Mouse (Mus musculus) cerebellum, adult 2 months (tissue): ENCODE results near the gene Pigf. TPM values are rescaled to one million over a fixed set of nuclear protein-coding genes. Genes with fewer than 3 reads are reported as not detected.

Source experiments
- DNase-seq, 2 experiments: peaks; one replicate each; pipeline ENCODE4 v3.0.0; 2021
- H3K27ac ChIP-seq: fragments of 200-500 bp; 2 replicates; pipeline ENCODE4 v1.5.1; 2012; ENCODE audit warnings: low read length, control low read depth, inconsistent platforms; ENCODE audit not compliant: insufficient read depth
- H3K27me3 ChIP-seq: fragments of 200-500 bp; 2 replicates; pipeline ENCODE4 v1.6.1; 2012; ENCODE audit warnings: inconsistent platforms, mild to moderate bottlenecking, low read length, moderate library complexity; ENCODE audit not compliant: control insufficient read depth, insufficient read depth
- H3K4me1 ChIP-seq: fragments of 200-500 bp; 2 replicates; pipeline ENCODE4 v1.6.1; 2011; ENCODE audit warnings: low read length; ENCODE audit not compliant: control insufficient read depth, insufficient read depth
- H3K4me3 ChIP-seq: fragments of 200-500 bp; replicated peaks from 2 replicates; pipeline ENCODE3; 2011; ENCODE audit warnings: mild to moderate bottlenecking, low read depth, low read length, control low read depth; ENCODE audit not compliant: insufficient read depth
- CTCF ChIP-seq: fragments of 200-500 bp; IDR thresholded peaks from 2 replicates; pipeline ENCODE4 v1.5.1; 2011; ENCODE audit warnings: low read depth, mild to moderate bottlenecking, control low read depth, low read length, moderate library complexity, borderline replicate concordance; ENCODE audit not compliant: insufficient read depth
- POLR2A ChIP-seq: fragments of 200-500 bp; IDR thresholded peaks from 2 replicates; pipeline ENCODE4 v1.6.1; 2011; ENCODE audit warnings: low read length, control low read depth, borderline replicate concordance; ENCODE audit not compliant: insufficient read depth
- WGBS: fragments of 180-500 bp; shearing (Covaris S2); methylation state at CpG from one replicate; pipeline ENCODE4 v1.1.7; 2018; 5-methylcytosine and 5-hydroxymethylcytosine counted together
- polyA plus RNA-seq: library from polyadenylated mRNA; depleted of rRNA; stranded (reverse); fragments of >200 nt; gene quantifications from 2 replicates; pipeline ENCODE4 v1.2.3, GENCODE M21; 2012

Gene Pigf
- polyA plus RNA-seq, 1 experiment = 18.2 TPM

DNA sequence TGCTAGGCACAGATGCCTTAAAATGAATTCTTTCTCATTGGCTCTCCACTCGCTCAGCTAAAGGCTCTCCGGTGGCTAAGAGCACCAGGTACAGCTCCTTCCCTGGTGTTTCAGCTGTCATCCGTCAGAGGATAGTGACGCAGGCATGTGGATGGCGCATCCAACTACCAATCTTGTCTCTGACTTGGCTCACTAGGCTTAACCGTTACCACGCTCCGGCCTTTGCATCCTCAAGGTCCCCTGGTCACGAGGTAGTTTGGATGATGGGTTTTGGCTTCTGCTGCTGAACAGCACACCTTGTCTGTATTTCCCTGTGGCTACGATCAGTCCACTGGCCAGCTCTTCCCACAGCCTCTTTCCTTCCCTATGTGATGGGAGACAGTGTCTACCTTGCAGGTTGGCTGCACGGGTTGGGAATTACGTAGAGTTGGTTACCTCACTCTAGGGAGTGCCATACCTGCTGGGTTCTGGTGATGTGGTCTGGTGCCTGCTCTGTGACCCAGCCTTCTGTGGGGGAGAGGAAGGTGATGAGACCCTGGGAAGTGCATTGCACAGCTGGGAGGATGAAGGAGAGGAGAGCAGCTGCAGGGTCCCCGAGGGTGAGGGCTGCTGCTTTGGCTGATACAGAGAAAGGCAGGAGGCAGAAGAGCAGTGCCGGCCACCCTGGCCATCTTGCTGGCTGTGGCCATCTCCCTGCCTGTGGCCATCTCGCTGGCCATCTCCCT, 55.0 kb downstream of the Pigf start:
- Histone ChIP-seq H3K4me3 (no peak overlapping the region), H3K4me1 (no peaks in the 10 kb centered on the region), H3K27ac (no peak overlapping the region), H3K27me3 (no peaks in the 10 kb centered on the region)
- WGBS = 87% methylated on average over 15 of the region's 15 CpGs
- DNase-seq = no peak
- TF ChIP-seq CTCF = no peak
- TF ChIP-seq POLR2A = no peak

GRCm38 (mm10) chr17:86969582-86969981, 55.6 kb downstream of the Pigf start:
- TF ChIP-seq CTCF = no peak
- TF ChIP-seq POLR2A = no peak
- 30% methylated on average over 5 of the region's 5 CpGs for WGBS

GRCm38 (mm10) chr17:86968581-86968980, 56.6 kb downstream of the Pigf start:
- 91% methylated on average over 5 of the region's 5 CpGs for WGBS
- TF ChIP-seq CTCF (no peak), POLR2A (no peak)
- no peak overlapping the region for H3K4me3 ChIP-seq
- no peaks in the 10 kb centered on the region for H3K4me1 ChIP-seq
- no peak for DNase-seq
- H3K27me3 ChIP-seq = no peaks in the 10 kb centered on the region
- no peak overlapping the region for H3K27ac ChIP-seq

More at GRCm38 (mm10) chr17:86969582-86969981, 55.6 kb downstream of the Pigf start:
- DNase-seq = no peak
- H3K4me3 ChIP-seq = no peak overlapping the region
- H3K4me1 ChIP-seq = no peaks in the 10 kb centered on the region
- H3K27ac ChIP-seq = no peak overlapping the region
- no peaks in the 10 kb centered on the region for H3K27me3 ChIP-seq

DNA sequence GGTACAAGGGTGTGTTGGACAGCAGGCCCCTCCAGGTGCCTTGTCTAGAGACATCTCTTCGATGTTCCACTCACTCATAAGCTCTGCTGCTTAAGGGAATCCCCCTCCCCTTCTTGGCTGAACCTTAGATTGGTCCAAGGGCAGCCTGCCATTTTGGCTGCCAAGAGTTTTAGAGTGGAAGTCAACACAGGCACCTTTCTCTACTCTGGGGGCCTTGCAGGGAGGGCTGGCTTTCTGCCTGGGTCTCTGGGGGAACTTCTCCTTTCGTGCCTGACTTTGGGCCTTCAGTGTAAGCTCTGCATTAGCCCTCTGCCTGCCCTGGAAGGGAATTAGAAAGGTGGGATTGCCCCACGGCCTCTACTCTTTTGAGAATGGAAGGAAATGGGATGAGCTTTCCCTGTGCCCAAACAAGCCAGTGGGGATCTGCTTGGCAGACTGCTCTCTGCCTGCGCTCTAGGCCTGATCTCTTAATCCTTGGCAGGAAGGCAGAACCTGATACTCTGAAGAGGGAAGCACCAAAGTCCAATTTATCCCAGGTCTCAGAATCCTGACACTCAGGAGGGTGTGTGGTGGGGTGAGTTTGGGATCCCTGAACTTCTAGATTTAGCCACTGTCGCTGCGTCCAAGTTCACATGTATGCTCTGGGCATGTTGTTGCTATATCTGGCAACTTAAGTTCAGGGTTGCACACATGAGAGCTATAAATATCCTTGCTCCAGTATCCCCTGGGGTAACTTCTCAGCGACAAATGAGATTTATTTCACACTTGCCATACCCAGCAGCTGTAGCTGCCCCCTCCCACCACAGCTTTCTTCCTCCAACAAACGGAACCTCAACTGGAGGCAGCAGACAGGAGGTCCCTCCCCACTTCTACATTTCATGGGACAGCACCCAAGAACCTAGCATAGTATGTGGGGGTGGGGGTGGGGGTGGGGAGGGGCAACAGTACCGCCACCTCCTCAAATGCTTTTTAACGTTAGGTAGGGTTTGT, 57.4 kb downstream of the Pigf start:
- TF ChIP-seq CTCF (no peak), POLR2A (no peak)
- peak in 1 of 2 experiments; percentile 17 for DNase-seq
- Histone ChIP-seq H3K4me1 (no peaks in the 10 kb centered on the region), H3K27ac (no peak overlapping the region), H3K27me3 (no peaks in the 10 kb centered on the region), H3K4me3 (no peak overlapping the region)
- 57% methylated on average over 10 of the region's 10 CpGs for WGBS

DNA sequence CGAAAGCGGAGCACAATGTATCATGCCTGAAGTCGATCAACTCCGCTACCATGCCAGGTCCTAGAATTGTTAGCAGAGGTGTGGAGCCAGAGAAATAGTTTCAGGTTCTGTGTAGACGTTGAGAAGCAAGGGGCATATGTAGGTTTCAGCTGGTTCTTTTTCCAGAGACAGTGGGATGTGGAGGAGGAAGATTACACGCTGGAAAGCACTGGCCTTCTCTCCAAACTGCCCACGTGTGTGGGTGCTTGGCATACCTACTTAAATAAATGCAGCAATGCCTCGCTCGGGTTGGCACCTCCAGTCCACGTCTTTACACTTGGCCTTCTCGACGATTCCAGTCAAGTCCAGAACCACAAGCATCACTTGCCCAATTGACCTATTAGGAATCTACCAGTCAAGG, 58.2 kb downstream of the Pigf start:
- no peak overlapping the region for H3K27ac ChIP-seq
- TF ChIP-seq POLR2A (no peak), CTCF (no peak)
- no peaks in the 10 kb centered on the region for H3K27me3 ChIP-seq
- no peak overlapping the region for H3K4me3 ChIP-seq
- DNase-seq = no peak
- 80% methylated on average over 12 of the region's 12 CpGs for WGBS
- 0 out of 2 replicates have a peak, but pooled peaks cover under 1% of the 10 kb centered on the region for H3K4me1 ChIP-seq

GRCm38 (mm10) chr17:86966040-86966439, 59.2 kb downstream of the Pigf start:
- no peak for TF ChIP-seq CTCF
- TF ChIP-seq POLR2A = no peak
- Histone ChIP-seq H3K27me3 (no peaks in the 10 kb centered on the region), H3K4me3 (no peak overlapping the region), H3K4me1 (0 out of 2 replicates have a peak, but pooled peaks cover 3% of the 10 kb centered on the region), H3K27ac (no peak overlapping the region)
- WGBS = 82% methylated on average over 10 of the region's 10 CpGs
- no peak for DNase-seq

DNA sequence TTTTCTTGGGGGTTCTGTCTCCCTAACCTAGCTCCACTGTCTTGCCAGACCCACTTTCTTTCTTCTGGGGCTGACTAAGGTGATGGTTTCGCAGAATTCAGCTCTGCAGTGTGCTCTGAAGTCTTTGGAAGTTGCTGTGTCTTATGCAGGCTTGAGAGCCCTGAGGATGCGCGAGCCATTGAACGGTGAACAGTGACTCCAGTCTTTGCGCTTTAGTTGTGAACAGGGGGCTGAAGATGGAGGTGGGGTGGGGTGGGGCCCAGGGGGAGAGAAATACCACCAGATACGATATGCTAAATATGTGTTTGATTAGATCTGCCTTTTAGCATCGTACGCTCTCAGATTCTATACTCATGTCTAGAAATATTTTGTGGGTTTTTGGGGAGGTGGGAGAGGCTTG, 60.1 kb downstream of the Pigf start:
- 79% methylated on average over 8 of the region's 8 CpGs for WGBS
- Histone ChIP-seq H3K27ac (no peak overlapping the region), H3K4me1 (0 out of 2 replicates have a peak, but pooled peaks cover 3% of the 10 kb centered on the region), H3K4me3 (no peak overlapping the region), H3K27me3 (no peaks in the 10 kb centered on the region)
- TF ChIP-seq CTCF = no peak
- no peak for TF ChIP-seq POLR2A
- DNase-seq = no peak

- TF ChIP-seq CTCF (no peak), POLR2A (no peak)
- Histone ChIP-seq H3K4me3 (peak overlapping the region; percentile 36), H3K27me3 (no peaks in the 10 kb centered on the region), H3K4me1 (0 out of 2 replicates have a peak, but pooled peaks cover 3% of the 10 kb centered on the region), H3K27ac (no peak overlapping the region)
- 3% methylated on average over 10 of the region's 10 CpGs for WGBS
- peak; percentile 46 to 65 for DNase-seq
Measured at GRCm38 (mm10) chr17:86964502-86964901, 60.7 kb downstream of the Pigf start.
